Mouse (Mus musculus) embryonic facial prominence, embryonic 14.5 days (tissue): ENCODE data around the gene Dnaaf2. TPM values are rescaled to one million over a fixed set of nuclear protein-coding genes. Genes with fewer than 3 reads are reported as not detected.

Experiments
- ATAC-seq: fragments of 200-750 bp; cut with Nextera tagmentation; 2 replicates; pipeline ENCODE4 v1.8.0; 2017; ENCODE audit warnings: low read depth, moderate number of reproducible peaks, moderate TSS enrichment
- DNase-seq: peaks from one replicate; pipeline ENCODE4 v3.0.0-alpha.2; 2015; ENCODE audit warnings: low spot score
- H3K27ac ChIP-seq: fragments of 300-500 bp; sonication (generic); replicated peaks from 2 replicates; pipeline ENCODE4 v1.5.1; 2014; ENCODE audit warnings: low read depth, mild to moderate bottlenecking, low read length, moderate library complexity
- H3K27me3 ChIP-seq: fragments of 300-500 bp; sonication (generic); replicated peaks from 2 replicates; pipeline ENCODE4 v1.6.1; 2014; ENCODE audit warnings: low read length; ENCODE audit not compliant: control insufficient read depth, insufficient read depth
- H3K36me3 ChIP-seq: fragments of 300-500 bp; sonication (generic); 2 replicates; pipeline ENCODE4 v1.6.1; 2014; ENCODE audit warnings: low read length, mixed read lengths; ENCODE audit not compliant: control insufficient read depth, insufficient read depth
- H3K4me1 ChIP-seq: fragments of 300-500 bp; sonication (generic); 2 replicates; pipeline ENCODE4 v1.6.1; 2014; ENCODE audit warnings: antibody characterized with exemption, low read length; ENCODE audit not compliant: control insufficient read depth, insufficient read depth
- H3K4me2 ChIP-seq: fragments of 300-500 bp; sonication (generic); 2 replicates; pipeline ENCODE4 v1.6.1; 2014; ENCODE audit warnings: low read depth, mild to moderate bottlenecking, low read length, moderate library complexity, mixed read lengths
- H3K4me3 ChIP-seq: fragments of 300-500 bp; sonication (generic); 2 replicates; pipeline ENCODE4 v1.5.1; 2014; ENCODE audit warnings: low read depth, mild to moderate bottlenecking, low read length
- H3K9ac ChIP-seq: fragments of 300-500 bp; sonication (generic); 2 replicates; pipeline ENCODE4 v1.6.1; 2014; ENCODE audit warnings: low read depth, mild to moderate bottlenecking, low read length, moderate library complexity, mixed read lengths
- H3K9me3 ChIP-seq: fragments of 300-500 bp; sonication (generic); 2 replicates; pipeline ENCODE4 v1.6.1; 2016; ENCODE audit warnings: low read length; ENCODE audit not compliant: control insufficient read depth
- WGBS: fragments of 180-500 bp; shearing (Covaris S2); extraction: QIAGEN DNeasy Blood & Tissue Kit; methylation state at CpG from one replicate; pipeline ENCODE4 v1.1.7; 2014; 5-methylcytosine and 5-hydroxymethylcytosine counted together
- polyA plus RNA-seq: library from polyadenylated mRNA; unstranded; fragments of >200 nt; fragmentation: Nextera tagmentation; extraction: Ambion mirVana; gene quantifications from 2 replicates; pipeline ENCODE4 v1.2.1, GENCODE M21; 2014

Dnaaf2 gene
- polyA plus RNA-seq, 1 experiment from 2014 or later = 5.5 TPM

- Histone ChIP-seq H3K27ac (no peak overlapping the region), H3K27me3 (no peaks in the 10 kb centered on the region), H3K4me2 (no peak overlapping the region), H3K9ac (no peak overlapping the region), H3K36me3 (peaks cover 63% of the 10 kb centered on the region), H3K9me3 (no peaks in the 10 kb centered on the region), H3K4me1 (no peaks in the 10 kb centered on the region), H3K4me3 (no peak overlapping the region)
- DNase-seq (no peak), ATAC-seq (no peak)
- 92% methylated on average over 7 of the region's 7 CpGs for WGBS
These were observed 9.7 kb upstream of the Dnaaf2 start for GRCm38 (mm10) chr12:69207926-69208325.

GRCm38 (mm10) chr12:69207396-69207795, 9.2 kb upstream of the Dnaaf2 start:
- 93% methylated on average over 8 of the region's 8 CpGs for WGBS
- DNase-seq (no peak), ATAC-seq (no peak)
- no peak overlapping the region for H3K4me2 ChIP-seq
- H3K4me1 ChIP-seq = no peaks in the 10 kb centered on the region
- no peak overlapping the region for H3K9ac ChIP-seq
- peaks cover 64% of the 10 kb centered on the region for H3K36me3 ChIP-seq
- no peaks in the 10 kb centered on the region for H3K9me3 ChIP-seq
- H3K27me3 ChIP-seq = no peaks in the 10 kb centered on the region
- no peak overlapping the region for H3K4me3 ChIP-seq
- no peak overlapping the region for H3K27ac ChIP-seq

GRCm38 (mm10) chr12:69204052-69204833, 6.0 kb upstream of the Dnaaf2 start, which contains the start of gene Gm49384:
Gene Gm49384 (minus strand): TSS chr12:69204267.
- DNase-seq (no peak), ATAC-seq (no peak)
- WGBS = 89% methylated on average over 16 of the region's 16 CpGs
- H3K36me3 ChIP-seq = peaks cover 65% of the 10 kb centered on the region
- H3K4me3 ChIP-seq = no peak within 1 kb of the TSS
- no peaks in the 10 kb centered on the region for H3K9me3 ChIP-seq
- H3K4me1 ChIP-seq = 0 out of 2 replicates have a peak, but pooled peaks cover under 1% of the 10 kb centered on the region
- no peak within 1 kb of the TSS for H3K4me2 ChIP-seq
- H3K27me3 ChIP-seq = no peaks in the 10 kb centered on the region
- no peak within 1 kb of the TSS for H3K9ac ChIP-seq
- H3K27ac ChIP-seq = no peak within 1 kb of the TSS

GRCm38 (mm10) chr12:69198985-69199384, 756 bp upstream of the Dnaaf2 start:
- Histone ChIP-seq H3K4me2 (peak overlapping the region; percentile 78), H3K9ac (no peak overlapping the region), H3K27me3 (no peaks in the 10 kb centered on the region), H3K9me3 (no peaks in the 10 kb centered on the region), H3K36me3 (peaks cover 42% of the 10 kb centered on the region), H3K27ac (no peak overlapping the region), H3K4me3 (peak overlapping the region; percentile 95), H3K4me1 (peaks cover 21% of the 10 kb centered on the region)
- DNase-seq (no peak), ATAC-seq (no peak)

- Histone ChIP-seq H3K4me1 (peaks cover 21% of the 10 kb centered on the region), H3K27me3 (no peaks in the 10 kb centered on the region), H3K4me3 (peak overlapping the region; percentile 95), H3K9me3 (no peaks in the 10 kb centered on the region), H3K27ac (peak overlapping the region; percentile 91), H3K4me2 (peak overlapping the region; percentile 78), H3K9ac (peak overlapping the region; percentile 86), H3K36me3 (peaks cover 31% of the 10 kb centered on the region)
- WGBS = 1% methylated on average over 20 of the region's 94 CpGs
- ATAC-seq = peak; percentile 73
- DNase-seq = peak; percentile 45
These were observed 658 bp downstream of the Dnaaf2 start for GRCm38 (mm10) chr12:69197378-69198163.

GRCm38 (mm10) chr12:69196444-69197377, 1.5 kb downstream of the Dnaaf2 start, which contains the start of gene Gm49383:
Gene Gm49383 (minus strand): TSS chr12:69197104.
- H3K9ac ChIP-seq = peak within 1 kb of the TSS; percentile 86
- peaks cover 30% of the 10 kb centered on the region for H3K36me3 ChIP-seq
- DNase-seq (peak; percentile 90), ATAC-seq (peak; percentile 82)
- WGBS = 1% methylated on average over 30 of the region's 75 CpGs
- peak within 1 kb of the TSS; percentile 95 for H3K4me3 ChIP-seq
- H3K27ac ChIP-seq = peak within 1 kb of the TSS; percentile 91
- no peaks in the 10 kb centered on the region for H3K9me3 ChIP-seq
- H3K4me1 ChIP-seq = peaks cover 21% of the 10 kb centered on the region
- peak within 1 kb of the TSS; percentile 78 for H3K4me2 ChIP-seq
- no peaks in the 10 kb centered on the region for H3K27me3 ChIP-seq

- Histone ChIP-seq H3K9ac (no peak overlapping the region), H3K4me3 (no peak overlapping the region), H3K36me3 (peaks cover 41% of the 10 kb centered on the region), H3K4me2 (no peak overlapping the region), H3K9me3 (no peaks in the 10 kb centered on the region), H3K27me3 (no peaks in the 10 kb centered on the region), H3K4me1 (peaks cover 9% of the 10 kb centered on the region; the same call in 1 of the 2 replicates), H3K27ac (no peak overlapping the region)
- DNase-seq (no peak), ATAC-seq (no peak)
- WGBS = 95% methylated on average over 2 of the region's 2 CpGs
These were observed 5.6 kb downstream of the Dnaaf2 start for GRCm38 (mm10) chr12:69192637-69193036.

GRCm38 (mm10) chr12:69191396-69191795, 6.8 kb downstream of the Dnaaf2 start:
- no peaks in the 10 kb centered on the region for H3K9me3 ChIP-seq
- H3K27ac ChIP-seq = no peak overlapping the region
- H3K4me1 ChIP-seq = peaks cover 9% of the 10 kb centered on the region; the same call in 1 of the 2 replicates
- no peak overlapping the region for H3K4me3 ChIP-seq
- WGBS = 97% methylated on average over 5 of the region's 5 CpGs
- no peak overlapping the region for H3K9ac ChIP-seq
- H3K4me2 ChIP-seq = no peak overlapping the region
- ATAC-seq (no peak), DNase-seq (no peak)
- H3K36me3 ChIP-seq = peaks cover 48% of the 10 kb centered on the region
- H3K27me3 ChIP-seq = no peaks in the 10 kb centered on the region
